Mouse (Mus musculus): ENCODE measurements around the gene Xrra1.

Xrra1 gene

GRCm38 (mm10) chr7:99858813-99859585 lies at the start of gene Xrra1:
TSS of gene Xrra1 (plus strand) at chr7:99859116.
- DNase-seq, result peak; percentile 94

- DNase-seq, result no peak
These were observed 48.1 kb upstream of the Xrra1 start for GRCm38 (mm10) chr7:99810814-99811213.

- DNase-seq, result no peak
These were observed 47.3 kb upstream of the Xrra1 start for GRCm38 (mm10) chr7:99811661-99812060.

GRCm38 (mm10) chr7:99813394-99813793 lies 45.5 kb upstream of the Xrra1 start:
- DNase-seq, result peak; percentile 75

- DNase-seq, result peak; percentile 80
These were observed 40.7 kb upstream of the Xrra1 start for GRCm38 (mm10) chr7:99818181-99818725.

- no peak for DNase-seq
These were observed 37.0 kb upstream of the Xrra1 start for GRCm38 (mm10) chr7:99821953-99822352.

GRCm38 (mm10) chr7:99822426-99822825 lies 36.5 kb upstream of the Xrra1 start:
- peak; percentile 46 for DNase-seq

- DNase-seq, result no peak
These were observed 35.8 kb upstream of the Xrra1 start for GRCm38 (mm10) chr7:99823045-99823663.

GRCm38 (mm10) chr7:99824649-99825483 lies 34.0 kb upstream of the Xrra1 start:
- DNase-seq, result peak; percentile 53

- no peak for DNase-seq
These were observed 33.4 kb upstream of the Xrra1 start for GRCm38 (mm10) chr7:99825511-99825910.

- DNase-seq, result no peak
These were observed 32.8 kb upstream of the Xrra1 start for GRCm38 (mm10) chr7:99826096-99826495.

GRCm38 (mm10) chr7:99828083-99828570 lies 30.8 kb upstream of the Xrra1 start, which contains the start of gene Neu3:
TSS of gene Neu3 (minus strand) at chr7:99828417.
- DNase-seq, result peak; percentile 96

GRCm38 (mm10) chr7:99833115-99833845 lies 25.6 kb upstream of the Xrra1 start:
- DNase-seq, result no peak

- no peak for DNase-seq
These were observed 25.1 kb upstream of the Xrra1 start for GRCm38 (mm10) chr7:99833846-99834222.

- no peak for DNase-seq
These were observed 24.5 kb upstream of the Xrra1 start for GRCm38 (mm10) chr7:99834314-99834853.

GRCm38 (mm10) chr7:99836781-99837180 lies 22.1 kb upstream of the Xrra1 start:
- no peak for DNase-seq

- no peak for DNase-seq
These were observed 21.4 kb upstream of the Xrra1 start for GRCm38 (mm10) chr7:99837358-99838071.

- no peak for DNase-seq
These were observed 20.7 kb upstream of the Xrra1 start for GRCm38 (mm10) chr7:99838241-99838640.

GRCm38 (mm10) chr7:99845533-99846236 lies 13.2 kb upstream of the Xrra1 start:
- DNase-seq, result no peak

GRCm38 (mm10) chr7:99850534-99850933 lies 8.4 kb upstream of the Xrra1 start:
- no peak for DNase-seq

GRCm38 (mm10) chr7:99851121-99851520 lies 7.8 kb upstream of the Xrra1 start:
- DNase-seq, result no peak
